Mouse (Mus musculus) frontal cortex, postnatal 14 days (tissue): ENCODE measurements at regions not wholly inside any gene's neighbourhood (a gene's known extent, or its start where the extent isn't known, plus 50 kb on each side); places are given as distances from the start of the nearest gene placed in this dataset.

ENCODE experiments used
- DNase-seq, 2 experiments: peaks; one replicate each; pipeline ENCODE4 v3.0.0; 2022; ENCODE audit warnings: low spot score in 2 of 2

DNA sequence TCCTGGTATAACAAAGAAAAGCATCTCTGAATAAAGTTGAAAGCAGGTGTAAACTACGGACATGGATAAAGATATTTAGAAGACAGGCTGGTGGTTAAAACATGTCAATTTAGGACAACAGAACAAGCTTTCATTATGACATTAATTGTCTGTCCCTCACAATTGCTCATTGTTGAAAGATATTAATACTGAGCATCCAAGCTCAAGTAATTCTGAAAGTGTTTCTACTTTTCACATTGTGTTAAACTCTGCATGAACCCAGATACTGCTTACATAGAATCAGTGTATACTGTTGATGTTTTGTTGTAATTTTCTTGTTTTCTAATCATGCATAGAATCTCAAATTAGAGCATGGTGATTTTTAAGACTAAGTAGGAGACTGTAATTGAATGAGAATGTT is 614.7 kb upstream of the Lingo2 start:
- DNase-seq = no peak

DNA sequence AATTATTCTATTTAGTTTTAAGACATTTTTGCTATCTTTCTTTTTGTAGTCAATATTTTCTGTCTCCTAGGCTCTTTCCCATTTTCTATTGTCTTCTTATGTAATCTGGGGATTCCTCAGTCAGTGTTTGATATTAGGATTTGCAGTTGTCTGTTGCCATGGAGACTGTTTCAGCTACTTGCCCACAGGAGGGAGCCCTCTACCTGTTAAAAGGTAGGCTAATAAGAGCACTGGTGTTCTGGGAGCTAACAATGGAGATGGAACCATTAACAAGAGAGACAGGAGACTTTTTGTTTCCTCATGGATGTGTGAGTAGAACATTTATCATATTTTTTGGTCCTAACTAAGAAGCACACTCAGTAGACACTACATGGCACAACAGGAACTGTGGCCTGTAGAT is 608.7 kb upstream of the Lingo2 start:
- DNase-seq = no peak

DNA sequence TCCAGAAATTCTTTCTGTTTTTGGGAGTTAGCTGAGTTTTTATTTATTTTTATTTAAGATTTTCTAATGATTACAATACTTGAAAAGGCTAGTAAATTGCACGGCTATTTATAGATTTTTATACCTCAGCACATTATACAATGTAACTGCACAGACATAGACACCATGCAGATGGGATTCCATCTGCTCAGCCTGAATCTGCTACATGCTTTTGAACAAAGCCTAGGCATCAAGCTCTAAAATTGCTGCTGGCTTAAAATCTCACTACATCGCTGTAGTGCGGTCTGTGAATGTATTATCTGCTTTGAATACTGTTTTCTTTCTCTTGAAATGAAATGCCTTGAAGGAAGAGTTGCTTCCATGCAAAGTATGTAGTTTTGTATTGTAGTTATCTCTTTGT is 594.5 kb upstream of the Lingo2 start:
- DNase-seq = peak in 1 of 2 experiments; percentile 4

- no peak for DNase-seq
These were observed 556.2 kb upstream of the Lingo2 start for GRCm38 (mm10) chr4:37507732-37508131.
